19 mouse cellular contexts compared by ENCODE assay signal in the genomic region with DNA sequence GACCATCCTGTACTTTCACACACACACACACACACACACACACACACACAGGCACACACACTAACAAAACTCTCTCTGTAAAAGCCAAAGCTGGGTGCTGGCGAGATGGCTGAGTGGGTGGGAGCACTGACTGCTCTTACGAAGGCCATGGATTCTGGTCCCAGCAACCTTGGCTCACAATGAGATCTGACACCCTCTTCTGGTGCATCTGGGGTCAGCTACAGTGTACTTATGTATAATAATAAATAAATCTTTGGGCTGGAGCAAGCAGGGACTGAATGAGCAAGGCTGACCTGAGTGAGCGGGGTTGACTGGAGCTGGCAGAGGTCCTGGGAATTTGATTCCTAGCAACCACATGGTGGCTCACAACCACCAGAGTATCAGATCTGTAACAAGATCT. TPM values are rescaled to one million over a fixed set of nuclear protein-coding genes. Genes with fewer than 3 reads are reported as not detected.
DNase-seq lines count a peak whose midpoint lies in the region; ATAC-seq and TF ChIP-seq lines count a peak whose summit lies in the region.
"Had no signal": no experiment of that assay in that cellular context is flagged by ENCODE, and none has a peak within 500 bp of the region (broad histone marks: within the 10 kb centered on the region; RNA-seq: fewer than 3 reads in every experiment).

No protein-coding gene starts in this region.

- peaks cover 1% of the 10 kb centered on the region; the same call in 1 of the 2 replicates for H3K27me3 ChIP-seq in heart, embryonic 12.5 days (replicated peaks)
- no peaks in the 10 kb centered on the region for H3K27me3 ChIP-seq in lung, embryonic 14.5 days (ENCODE audit: insufficient read depth, low read length)
- no peaks in the 10 kb centered on the region for H3K27me3 ChIP-seq in hindbrain, embryonic 11.5 days (ENCODE audit: control insufficient read depth, insufficient read depth, low read length)
- no peaks in the 10 kb centered on the region for H3K27me3 ChIP-seq in forebrain, embryonic 11.5 days (ENCODE audit: control insufficient read depth, insufficient read depth, low read length)
- H3K27me3 ChIP-seq: forebrain, embryonic 12.5 days; limb, embryonic 13.5 days had no signal

- no peak for ATAC-seq in heart, embryonic 12.5 days (ENCODE audit: insufficient number of reproducible peaks, low FRiP score)
- ATAC-seq in lung, embryonic 14.5 days (ENCODE audit: insufficient read depth), result no peak
- ATAC-seq in hindbrain, embryonic 11.5 days (ENCODE audit: low FRiP score), result no peak
- ATAC-seq in forebrain, embryonic 11.5 days (replicated peaks; ENCODE audit: low FRiP score), result no peak
- ATAC-seq: CD4-positive, CD25-positive, alpha-beta regulatory T cell, adult 4 months; inflammation-experienced regulatory T-cells, adult 6 months; midbrain, embryonic 16.5 days had no signal

- no peak for TF ChIP-seq CTCF in lung, embryonic 14.5 days (IDR thresholded peaks at IDR 0.05; ENCODE audit: low read depth)

- no peak overlapping the region for H3K4me2 ChIP-seq in heart, embryonic 12.5 days
- H3K4me2 ChIP-seq in lung, embryonic 14.5 days, result no peak overlapping the region
- no peak overlapping the region for H3K4me2 ChIP-seq in hindbrain, embryonic 11.5 days (replicated peaks; ENCODE audit: low read depth, low read length)
- H3K4me2 ChIP-seq in forebrain, embryonic 11.5 days (ENCODE audit: low read depth, low read length, severe bottlenecking), result no peak overlapping the region
- H3K4me2 ChIP-seq: forebrain, embryonic 12.5 days; limb, embryonic 13.5 days had no signal

- no peaks in the 10 kb centered on the region; the same call in 1 of the 2 replicates for H3K9me3 ChIP-seq in heart, embryonic 12.5 days (replicated peaks)
- no peaks in the 10 kb centered on the region for H3K9me3 ChIP-seq in lung, embryonic 14.5 days (ENCODE audit: low read depth, low read length)
- no peaks in the 10 kb centered on the region for H3K9me3 ChIP-seq in hindbrain, embryonic 11.5 days (ENCODE audit: control insufficient read depth, low read length)
- H3K9me3 ChIP-seq in forebrain, embryonic 11.5 days (ENCODE audit: control insufficient read depth, low read length), result no peaks in the 10 kb centered on the region
- H3K9me3 ChIP-seq: forebrain, embryonic 12.5 days; G1E; limb, embryonic 13.5 days had no signal

- H3K36me3 ChIP-seq in heart, embryonic 12.5 days, result no peaks in the 10 kb centered on the region
- no peaks in the 10 kb centered on the region for H3K36me3 ChIP-seq in lung, embryonic 14.5 days (ENCODE audit: insufficient read depth)
- H3K36me3 ChIP-seq in hindbrain, embryonic 11.5 days (ENCODE audit: control insufficient read depth, insufficient read depth, low read length), result no peaks in the 10 kb centered on the region
- H3K36me3 ChIP-seq in forebrain, embryonic 11.5 days (ENCODE audit: control insufficient read depth, insufficient read depth, low read length), result no peaks in the 10 kb centered on the region
- H3K36me3 ChIP-seq: forebrain, embryonic 12.5 days; G1E; limb, embryonic 13.5 days had no signal

- H3K4me1 ChIP-seq in heart, embryonic 12.5 days (replicated peaks), result peaks cover 8% of the 10 kb centered on the region
- H3K4me1 ChIP-seq in lung, embryonic 14.5 days (ENCODE audit: insufficient read depth), result no peaks in the 10 kb centered on the region
- H3K4me1 ChIP-seq in hindbrain, embryonic 11.5 days (replicated peaks; ENCODE audit: control insufficient read depth, insufficient read depth, low read length), result no peaks in the 10 kb centered on the region
- no peaks in the 10 kb centered on the region for H3K4me1 ChIP-seq in forebrain, embryonic 11.5 days (replicated peaks; ENCODE audit: control insufficient read depth, insufficient read depth, low read length)
- H3K4me1 ChIP-seq: forebrain, embryonic 12.5 days had no signal

- 74% methylated on average over 3 of the region's 3 CpGs for WGBS in heart, embryonic 12.5 days
- 52% methylated on average over 3 of the region's 3 CpGs for WGBS in lung, embryonic 14.5 days
- 83% methylated on average over 3 of the region's 3 CpGs for WGBS in hindbrain, embryonic 11.5 days
- 87% methylated on average over 3 of the region's 3 CpGs for WGBS in forebrain, embryonic 11.5 days

- no peak overlapping the region for H3K4me3 ChIP-seq in heart, embryonic 12.5 days
- no peak overlapping the region for H3K4me3 ChIP-seq in lung, embryonic 14.5 days (ENCODE audit: low read depth, low read length)
- no peak overlapping the region for H3K4me3 ChIP-seq in hindbrain, embryonic 11.5 days (ENCODE audit: low read depth, low read length)
- no peak overlapping the region for H3K4me3 ChIP-seq in forebrain, embryonic 11.5 days (ENCODE audit: low read depth, low read length)
- H3K4me3 ChIP-seq: forebrain, embryonic 12.5 days; limb, embryonic 13.5 days had no signal

- H3K9ac ChIP-seq in heart, embryonic 12.5 days, result no peak overlapping the region
- no peak overlapping the region for H3K9ac ChIP-seq in lung, embryonic 14.5 days
- no peak overlapping the region for H3K9ac ChIP-seq in hindbrain, embryonic 11.5 days (ENCODE audit: low read depth, low read length)
- no peak overlapping the region for H3K9ac ChIP-seq in forebrain, embryonic 11.5 days (ENCODE audit: low read length)
- H3K9ac ChIP-seq: forebrain, embryonic 12.5 days; limb, embryonic 13.5 days; liver, embryonic 14.5 days had no signal

- no peak overlapping the region for H3K27ac ChIP-seq in heart, embryonic 12.5 days (ENCODE audit: poor library complexity, severe bottlenecking)
- H3K27ac ChIP-seq in lung, embryonic 14.5 days (ENCODE audit: low read depth), result no peak overlapping the region
- H3K27ac ChIP-seq in hindbrain, embryonic 11.5 days (ENCODE audit: low read depth, low read length), result no peak overlapping the region
- no peak overlapping the region for H3K27ac ChIP-seq in forebrain, embryonic 11.5 days (ENCODE audit: low read depth, low read length)
- H3K27ac ChIP-seq: forebrain, embryonic 12.5 days; limb, embryonic 13.5 days; liver, embryonic 14.5 days had no signal

- DNase-seq in heart, adult 8-10 months (ENCODE audit: low spot score), result peak; percentile 21
- peak; percentile 14 for DNase-seq in lung, embryonic 14.5 days
- no peak for DNase-seq in lung, postnatal 14 days
- DNase-seq in Muller cell, postnatal 12 days (ENCODE audit: inconsistent ontology term), result peak; percentile 33
- DNase-seq in adipocyte (ENCODE audit: low spot score), result peak; percentile 66
- DNase-seq in hindbrain, embryonic 11.5 days (ENCODE audit: low spot score), result no peak
- no peak for DNase-seq in forebrain, embryonic 11.5 days (ENCODE audit: low spot score)
- DNase-seq: cerebellum, adult 9-10 months; embryo, embryonic 11 days; right cerebral cortex, adult 18-20 months; thymus, adult 2 months had no signal

RNA-seq across cellular contexts. Expression of gene Rhbdl3, which starts 16.9 kb away (rescaled TPM):
- total RNA-seq in heart, adult 8-10 months (2022), result 10 to 100 TPM in 1 of 4 experiments, 1 to 10 TPM in 3; 6.7 to 10.0 (median 7.8) TPM
- 0.42 and 0.59 TPM in 2 replicates for polyA plus RNA-seq in heart, embryonic 12.5 days (2016; fragmentation: Nextera tagmentation; extraction: Ambion mirVana)
- polyA plus RNA-seq in lung, embryonic 14.5 days (2014; fragmentation: Nextera tagmentation; extraction: Ambion mirVana), result 1.5 and 1.7 TPM in 2 replicates
- 13.4 and 16.4 TPM in 2 replicates for polyA plus RNA-seq in hindbrain, embryonic 11.5 days (2014; fragmentation: Nextera tagmentation; extraction: Ambion mirVana)
- 9.0 and 10.8 TPM in 2 replicates for polyA plus RNA-seq in forebrain, embryonic 11.5 days (2014; fragmentation: Nextera tagmentation; extraction: Ambion mirVana)

Comparison
In these comparisons a context has a peak if more than half of its experiments do, and no peak if none do; other contexts are left out.
1. DNase-seq: peak in heart, adult 8-10 months (single experiment), lung, embryonic 14.5 days (single experiment), Muller cell, postnatal 12 days (single experiment) and adipocyte (single experiment); none in lung, postnatal 14 days (single experiment), hindbrain, embryonic 11.5 days (single experiment) and forebrain, embryonic 11.5 days (single experiment).